Mouse (Mus musculus): ENCODE results near the gene Gm12166.

The Gm12166 gene

DNA sequence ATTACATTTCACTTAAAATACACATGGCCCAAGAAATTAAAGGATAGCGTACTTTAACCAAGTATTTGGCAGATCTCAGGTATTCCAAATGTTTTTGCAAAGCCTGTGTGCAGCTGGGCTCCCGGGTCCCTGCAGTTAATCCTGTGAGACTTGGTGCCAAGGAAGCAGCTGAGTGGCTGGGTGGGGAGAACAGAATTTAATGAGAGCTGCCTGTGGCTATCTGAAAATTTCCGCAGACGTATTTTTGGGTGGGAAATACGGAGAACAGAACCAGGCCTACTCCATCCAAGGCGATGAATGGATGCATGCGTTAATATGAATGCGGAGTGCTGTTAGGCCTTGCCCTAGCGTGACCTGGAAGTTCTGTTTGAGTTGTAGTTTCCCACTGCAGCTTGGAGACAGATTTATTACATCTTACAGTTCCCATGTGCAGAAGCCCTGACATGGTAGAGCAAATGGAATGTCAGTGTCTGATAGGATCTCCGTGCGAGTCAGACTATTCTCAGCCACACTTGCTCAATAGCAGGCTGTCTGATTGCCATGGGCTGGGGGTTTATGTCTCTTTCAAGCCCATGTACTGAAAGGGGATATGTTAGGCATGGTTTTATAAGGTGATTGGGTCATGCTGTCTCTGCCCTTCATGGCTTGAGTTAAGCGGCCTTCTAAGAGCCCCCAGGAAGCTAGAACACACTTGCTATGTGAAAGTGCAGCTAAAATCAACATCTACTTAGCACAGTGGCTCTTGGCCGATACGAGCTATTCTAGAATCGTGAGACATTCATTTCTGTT is 21.1 kb upstream of the Gm12166 start:
- no peak for DNase-seq

DNA sequence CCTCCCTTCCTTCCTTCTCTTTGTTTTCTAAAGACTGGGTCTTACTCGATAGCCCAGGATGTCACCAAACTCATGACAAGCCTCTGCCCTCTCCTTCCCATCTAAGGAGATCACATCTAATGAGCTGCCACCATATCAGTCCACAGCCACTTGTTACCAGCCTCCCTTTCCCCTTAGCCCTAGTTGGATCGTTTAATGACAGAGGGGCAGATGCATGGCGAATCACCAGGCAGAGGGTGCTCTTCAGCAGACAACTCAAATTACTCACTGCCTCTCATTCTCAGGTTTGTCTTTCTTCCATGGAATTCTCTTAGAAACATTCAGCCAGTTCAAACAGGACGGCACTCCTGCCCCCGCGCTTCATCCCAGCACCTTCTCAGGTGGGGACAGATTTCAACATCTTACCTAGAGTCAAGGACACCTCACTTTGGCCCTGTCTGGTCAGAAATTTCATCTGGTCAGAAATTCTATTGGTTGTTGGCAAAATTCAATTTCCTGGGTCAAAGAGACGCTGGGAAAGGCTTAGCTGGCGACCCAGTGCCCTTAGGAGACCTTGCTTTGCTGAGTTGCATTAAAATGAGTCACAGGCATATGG is 20.4 kb upstream of the Gm12166 start:
- no peak for DNase-seq

DNA sequence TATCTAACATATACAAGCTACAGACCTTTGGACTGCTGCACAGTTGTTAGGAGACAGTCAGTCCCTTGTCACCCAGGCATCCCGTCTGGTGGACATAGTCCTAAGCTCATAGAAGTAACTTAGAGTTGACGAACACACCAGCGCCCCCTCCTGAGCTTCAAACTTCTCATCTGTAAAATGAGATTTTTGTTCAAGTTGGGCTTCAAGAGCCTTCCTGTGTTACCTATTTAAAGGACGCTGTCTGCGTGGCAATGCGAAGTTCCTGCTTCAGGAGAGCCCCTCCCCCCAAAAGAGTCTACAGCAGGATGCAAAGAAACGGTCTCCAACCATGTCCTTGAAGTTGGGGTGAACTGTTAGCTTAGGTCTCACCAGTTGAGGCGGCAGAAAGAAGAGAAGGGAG is 18.7 kb upstream of the Gm12166 start:
- DNase-seq = no peak

DNA sequence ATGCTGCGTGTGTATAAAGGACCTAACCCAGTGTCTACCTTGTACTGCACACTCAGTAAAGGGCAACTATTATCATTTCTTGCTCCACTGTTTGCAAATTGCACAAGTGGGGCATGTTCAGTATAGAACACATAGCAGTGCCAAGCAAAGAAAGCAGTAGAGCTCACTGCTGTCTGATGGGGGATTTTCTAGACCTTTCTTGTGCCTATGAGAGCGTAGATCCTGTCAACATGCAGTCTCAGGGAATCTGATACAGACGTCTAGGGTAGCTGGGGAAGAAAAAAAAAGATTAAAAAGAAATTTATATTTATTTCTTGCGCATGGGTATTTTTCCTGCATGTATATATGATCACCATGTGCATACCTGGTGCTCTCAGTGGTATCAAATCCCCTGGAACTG is 18.0 kb upstream of the Gm12166 start:
- no peak for DNase-seq

DNA sequence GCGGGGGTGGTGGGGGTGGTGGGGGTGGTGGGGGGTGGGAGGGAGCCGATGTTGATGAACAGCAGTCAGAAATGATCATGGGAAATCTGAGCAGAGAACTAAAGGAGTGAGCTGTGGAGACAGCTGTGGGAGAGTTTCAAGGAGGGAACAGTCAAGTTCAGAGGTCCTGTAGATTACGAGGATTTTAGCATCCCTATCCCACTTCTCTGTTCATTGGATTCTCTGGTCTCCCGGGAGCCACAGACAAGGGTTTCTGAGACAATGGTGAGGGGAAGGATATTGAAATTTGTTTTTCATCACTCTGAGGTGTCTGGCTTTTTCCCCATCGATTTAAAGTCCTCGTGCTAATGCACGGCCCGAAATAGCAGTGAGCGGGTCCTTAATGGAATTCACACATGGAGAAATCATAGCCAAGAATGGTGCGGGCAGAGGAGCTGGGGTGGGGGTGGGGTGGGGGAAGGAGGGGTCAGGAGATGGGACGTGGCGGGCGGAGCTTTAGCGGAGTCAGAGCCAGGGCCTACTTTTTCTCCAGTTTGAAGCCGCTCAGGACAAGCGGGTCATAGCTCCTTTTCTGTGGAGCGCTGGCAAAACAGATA is 17.4 kb upstream of the Gm12166 start:
- no peak for DNase-seq

DNA sequence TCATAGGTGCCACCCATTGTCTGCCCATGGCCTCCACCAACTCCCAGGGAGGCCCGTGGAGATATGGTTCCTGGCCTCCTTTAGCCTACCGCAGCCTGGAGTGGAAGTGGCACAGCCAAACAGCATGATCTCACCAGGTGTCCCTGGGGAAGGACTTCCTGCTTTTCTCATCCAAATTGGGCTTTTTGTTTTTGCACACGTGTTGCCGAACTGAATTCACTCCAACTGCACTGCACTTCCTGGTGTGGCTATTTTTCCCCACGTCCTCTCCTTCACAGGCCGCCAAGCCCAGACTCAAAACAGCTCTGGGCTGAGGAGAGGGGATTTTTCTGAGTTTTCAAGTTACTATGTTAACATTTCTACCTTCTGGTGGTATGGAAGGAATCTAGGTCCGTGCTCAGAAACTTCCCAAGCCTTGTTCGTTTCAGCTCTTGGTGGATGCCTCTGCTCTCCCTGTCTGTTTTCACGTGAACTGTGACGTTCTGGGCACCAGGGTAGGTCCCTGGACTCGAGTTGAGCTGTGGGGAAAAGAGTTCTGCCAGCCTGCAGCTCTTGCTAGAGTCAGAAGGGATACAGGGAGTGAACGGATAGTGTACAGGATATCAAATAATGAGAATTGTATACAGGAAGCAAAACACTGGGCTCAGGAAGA is 16.8 kb upstream of the Gm12166 start:
- DNase-seq = no peak

DNA sequence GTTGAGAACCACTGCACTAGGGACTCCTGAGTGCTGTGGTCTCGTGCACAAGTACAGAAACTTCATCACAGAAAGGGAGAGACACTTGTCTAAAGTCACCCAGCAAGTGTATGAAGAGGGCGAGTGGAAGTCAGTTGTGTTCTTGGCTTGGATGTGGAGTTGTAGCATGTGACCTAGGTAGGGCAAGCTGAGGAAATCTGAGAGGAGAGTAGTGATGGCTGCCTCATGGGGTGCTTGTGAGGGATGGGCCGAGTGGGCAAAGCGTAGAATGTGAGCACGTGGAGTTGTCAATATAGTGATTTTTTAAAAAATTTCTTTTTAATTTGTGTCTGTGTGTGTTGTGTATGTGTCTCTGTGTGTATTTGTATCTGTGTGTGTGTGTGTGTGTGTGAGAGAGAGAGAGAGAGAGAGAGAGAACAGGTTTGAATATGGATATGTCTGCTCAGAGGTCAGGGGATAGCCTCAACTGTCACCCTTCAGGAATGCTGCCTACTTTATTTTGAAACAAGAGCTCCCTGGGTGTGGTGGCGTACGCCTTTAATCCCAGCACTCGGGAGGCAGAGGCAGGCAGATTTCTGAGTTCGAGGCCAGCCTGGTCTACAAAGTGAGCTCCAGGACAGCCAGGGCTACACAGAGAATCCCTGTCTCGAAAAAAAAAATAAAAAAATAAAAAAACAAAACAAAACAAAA is 15.4 kb upstream of the Gm12166 start:
- DNase-seq = no peak

DNA sequence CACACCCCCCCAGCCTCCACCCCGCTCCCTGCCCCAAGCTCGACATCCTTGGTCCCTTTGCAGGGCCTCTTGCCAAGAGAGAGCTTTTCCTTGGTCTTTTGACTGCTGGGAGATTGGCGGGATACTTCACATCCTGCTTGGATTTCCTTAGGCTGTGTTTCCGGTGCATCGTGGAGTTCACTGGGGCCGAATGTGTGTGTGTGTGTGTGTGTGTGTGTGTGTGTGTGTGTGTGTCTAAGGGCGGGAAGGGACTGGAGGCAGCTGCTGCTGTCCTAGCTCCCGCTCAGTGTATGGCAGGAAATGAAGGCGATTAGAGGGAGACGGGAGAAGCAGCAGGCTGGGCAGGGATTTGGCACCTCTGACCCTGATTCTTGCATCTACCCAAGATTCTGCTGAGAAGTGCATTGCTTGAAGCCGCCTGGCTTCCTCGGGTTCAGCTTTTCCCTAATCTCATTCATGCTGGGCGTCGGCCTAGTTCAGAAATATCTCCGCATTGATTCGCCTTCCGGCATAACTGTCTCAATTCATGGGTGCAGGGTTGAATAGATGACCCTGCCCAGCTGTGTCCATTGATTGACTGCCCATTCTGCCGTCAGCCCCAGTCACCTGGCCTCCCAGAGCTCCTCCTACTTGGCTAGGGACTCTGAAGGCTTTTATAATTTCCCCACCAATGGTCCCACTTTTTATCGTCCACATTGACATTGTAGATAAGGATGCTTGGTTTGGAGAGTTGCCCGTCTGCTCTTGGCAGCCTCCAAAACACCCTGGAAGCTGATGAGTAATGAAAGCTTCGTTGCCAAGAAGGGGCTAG is 13.3 kb upstream of the Gm12166 start:
- DNase-seq = peak; percentile 55 to 60

DNA sequence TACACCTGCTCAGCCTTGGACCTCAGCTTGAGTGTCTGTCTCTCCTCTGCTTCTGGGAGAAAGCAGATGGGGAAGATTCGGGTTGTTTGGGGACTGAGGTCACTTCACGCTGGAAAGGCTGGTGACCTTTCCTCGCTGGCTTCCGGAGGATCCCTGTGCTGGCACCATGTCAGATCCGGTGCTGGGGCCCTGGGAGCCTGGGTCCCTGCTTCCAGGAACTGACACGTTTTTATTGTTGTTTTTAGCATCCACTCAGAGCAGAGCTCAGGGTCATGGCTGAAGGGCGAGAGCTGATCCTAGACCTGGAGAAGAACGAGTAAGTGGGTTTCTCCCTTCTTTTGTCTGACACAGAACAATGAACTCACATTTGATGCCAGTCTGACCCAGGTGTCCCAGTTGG is 12.6 kb upstream of the Gm12166 start:
- peak in 1 of 2 experiments; percentile 29 for DNase-seq

DNA sequence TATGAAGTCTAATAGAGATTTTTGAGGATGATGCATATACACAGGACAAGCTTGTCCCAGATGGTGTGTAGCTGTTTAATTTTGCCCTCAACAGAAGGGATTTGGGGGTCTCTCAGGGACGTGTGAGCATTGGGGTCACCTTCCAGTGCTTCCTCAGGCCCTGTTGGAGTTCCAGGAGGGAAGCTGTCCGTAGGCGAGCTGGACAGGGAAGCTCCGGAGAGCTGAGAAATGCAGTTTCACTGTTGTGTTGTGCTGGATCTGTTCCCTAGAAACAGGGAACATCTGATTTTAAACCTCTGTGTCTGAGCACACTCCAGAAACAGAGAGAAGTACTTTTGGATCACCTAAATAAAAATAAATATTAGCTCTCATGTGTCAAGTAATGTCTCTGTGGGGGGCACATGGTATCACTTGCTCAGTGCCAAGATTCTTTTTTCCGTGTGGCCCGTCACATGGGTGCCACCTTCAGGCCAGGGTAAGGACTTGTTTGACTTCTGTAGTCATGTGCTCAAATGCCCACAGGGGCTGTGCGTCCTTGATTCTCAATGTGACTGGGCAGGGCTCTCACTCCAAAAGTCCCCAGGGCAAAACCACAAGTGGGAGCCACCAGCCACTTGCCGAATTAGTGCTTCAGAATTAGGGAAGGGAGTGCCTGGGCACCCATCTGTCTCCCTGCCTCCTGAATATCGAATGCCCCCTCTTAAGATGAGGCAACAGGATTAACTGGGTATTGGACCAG is 11.0 kb upstream of the Gm12166 start:
- DNase-seq = peak in 1 of 2 experiments; percentile 28

DNA sequence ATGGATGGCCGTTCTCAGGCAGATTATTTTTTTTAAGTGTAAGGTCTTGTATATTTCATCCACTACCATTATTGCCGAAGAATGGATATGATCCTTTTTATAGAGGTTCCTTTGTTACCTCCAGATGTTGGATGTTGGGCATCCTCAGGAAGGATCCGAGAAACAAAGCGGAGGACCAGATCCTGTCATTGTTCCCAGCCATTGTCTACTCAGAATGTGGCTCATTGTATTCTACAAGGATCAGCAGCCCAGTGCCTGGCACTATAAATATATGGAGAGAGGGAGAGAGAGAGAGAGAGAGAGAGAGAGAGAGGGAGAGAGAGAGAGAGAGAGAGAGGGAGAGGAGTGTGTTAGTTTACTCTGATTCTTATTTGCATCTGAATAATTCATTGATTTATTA is 10.4 kb upstream of the Gm12166 start:
- no peak for DNase-seq

DNA sequence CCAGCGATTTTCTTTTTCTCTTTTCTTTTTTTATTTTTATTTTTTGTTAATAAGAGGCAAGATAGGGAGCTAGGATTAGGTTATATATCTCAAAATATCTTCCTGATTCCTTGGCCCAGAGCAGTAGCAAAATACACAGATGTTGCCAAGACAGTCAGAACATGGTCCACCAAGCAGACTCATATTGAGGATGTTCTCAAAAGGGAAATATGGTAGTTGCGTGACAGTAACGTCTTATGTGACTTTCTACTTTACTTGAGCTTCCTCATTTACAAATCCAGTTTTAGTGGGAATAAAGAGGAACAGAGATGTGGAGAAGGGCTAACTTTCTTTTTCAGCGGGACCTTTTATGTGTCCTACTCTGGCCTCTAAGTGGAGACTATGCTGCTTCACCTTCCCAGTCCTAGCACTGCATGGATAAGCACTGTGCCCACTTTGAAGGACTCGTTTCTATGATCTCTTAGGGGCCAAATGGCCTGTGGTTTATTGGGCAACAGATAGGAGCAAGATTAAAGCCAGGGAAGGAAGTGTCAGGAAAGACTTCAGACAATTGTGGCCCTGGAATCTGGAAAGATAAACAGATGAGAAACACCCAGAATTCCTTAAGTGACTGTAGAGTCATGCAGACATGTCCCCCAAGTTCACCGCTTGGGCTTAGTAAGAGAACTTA is 9.8 kb upstream of the Gm12166 start:
- DNase-seq = no peak

DNA sequence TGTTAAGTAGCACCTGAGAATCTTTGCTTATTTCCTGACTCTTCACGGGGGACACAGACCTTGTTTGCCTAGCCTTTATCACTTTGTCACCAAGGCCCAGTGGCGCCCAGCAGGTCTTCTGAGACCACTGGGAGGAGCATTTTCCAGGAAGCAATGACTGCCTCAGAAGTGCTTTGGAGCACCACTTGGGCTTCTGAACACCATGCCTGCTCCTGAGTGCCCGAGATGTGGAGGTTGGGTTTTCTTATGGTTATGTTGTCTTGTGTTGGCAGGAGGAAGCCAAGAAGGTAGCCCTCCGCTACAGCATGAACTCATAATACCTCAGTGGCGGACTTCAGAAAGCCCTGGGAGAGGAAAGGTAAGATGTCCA is 8.5 kb upstream of the Gm12166 start:
- DNase-seq = no peak

DNA sequence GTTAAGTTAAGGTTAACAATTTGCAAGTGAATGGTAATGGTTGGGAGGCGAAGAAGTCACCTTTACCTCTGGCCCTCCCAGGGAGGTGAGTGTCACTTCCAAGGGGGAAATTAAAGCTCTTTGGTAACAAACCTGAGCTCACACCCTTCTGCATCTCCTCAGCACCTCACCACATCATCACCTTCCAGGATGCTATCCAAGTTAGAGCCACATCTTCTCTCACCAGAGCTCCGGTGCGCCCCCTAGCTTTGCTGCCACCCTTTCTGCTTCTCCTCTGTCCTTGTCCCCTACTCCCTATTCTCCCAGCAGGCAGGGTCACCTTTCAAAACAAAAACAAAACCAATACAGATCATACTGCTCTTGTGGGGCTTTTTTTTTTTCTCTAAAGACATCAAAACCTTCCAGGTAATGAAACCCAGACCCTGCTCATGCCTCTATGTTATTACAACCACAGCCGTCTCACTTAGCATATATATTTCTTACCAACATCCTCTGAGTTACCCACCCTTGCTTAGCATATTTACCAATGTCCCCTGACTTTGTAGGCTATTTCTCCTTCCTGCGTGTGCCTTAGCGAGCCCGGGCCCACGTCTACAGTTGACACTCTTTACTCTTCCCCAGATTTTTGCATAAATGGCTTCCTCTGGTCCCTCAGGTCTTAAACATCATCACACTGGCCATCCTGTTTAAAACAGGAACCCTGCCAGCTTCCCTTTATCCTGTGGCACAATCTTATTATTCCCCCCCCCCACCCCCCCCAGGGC is 7.9 kb upstream of the Gm12166 start:
- peak in 1 of 2 experiments; percentile 35 for DNase-seq

DNA sequence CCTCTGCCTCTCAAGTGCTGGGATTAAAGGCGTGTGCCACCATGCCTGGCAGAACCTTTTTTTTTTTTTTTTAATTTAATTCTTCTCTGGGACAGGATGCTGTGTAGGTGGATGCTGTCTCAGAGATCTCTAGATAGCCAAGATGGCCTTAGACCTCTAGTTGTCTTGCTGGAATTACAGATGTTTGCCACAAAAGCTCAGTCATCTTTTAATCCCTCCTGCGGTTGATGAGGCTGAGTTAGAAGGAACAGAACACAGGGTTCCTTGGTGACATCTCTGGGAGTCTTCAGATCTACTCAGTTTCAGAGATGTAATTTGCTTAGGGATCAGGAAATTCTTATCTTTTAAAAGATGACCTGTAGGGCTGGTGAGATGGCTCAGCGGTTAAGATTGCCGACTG is 6.8 kb upstream of the Gm12166 start:
- DNase-seq = no peak

DNA sequence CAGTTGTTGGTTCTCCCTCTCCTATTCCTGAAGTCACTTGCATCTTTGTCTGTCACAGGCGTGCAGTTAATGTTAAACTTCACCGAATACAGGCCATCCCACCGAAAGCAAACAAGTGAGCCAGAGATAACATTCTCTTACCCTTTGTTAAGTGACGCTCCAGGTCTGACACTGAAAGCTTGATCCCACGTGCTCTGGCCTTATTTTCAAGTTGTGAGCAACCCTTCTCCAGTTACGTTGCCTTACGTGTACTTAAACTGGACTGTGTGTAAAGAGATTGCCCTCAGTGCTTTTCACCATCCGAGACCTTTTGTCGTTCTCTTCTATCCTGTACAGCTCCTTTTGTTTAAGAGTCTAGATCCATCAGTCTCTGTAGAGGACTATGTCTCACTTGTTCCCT is 5.9 kb upstream of the Gm12166 start:
- DNase-seq = no peak

DNA sequence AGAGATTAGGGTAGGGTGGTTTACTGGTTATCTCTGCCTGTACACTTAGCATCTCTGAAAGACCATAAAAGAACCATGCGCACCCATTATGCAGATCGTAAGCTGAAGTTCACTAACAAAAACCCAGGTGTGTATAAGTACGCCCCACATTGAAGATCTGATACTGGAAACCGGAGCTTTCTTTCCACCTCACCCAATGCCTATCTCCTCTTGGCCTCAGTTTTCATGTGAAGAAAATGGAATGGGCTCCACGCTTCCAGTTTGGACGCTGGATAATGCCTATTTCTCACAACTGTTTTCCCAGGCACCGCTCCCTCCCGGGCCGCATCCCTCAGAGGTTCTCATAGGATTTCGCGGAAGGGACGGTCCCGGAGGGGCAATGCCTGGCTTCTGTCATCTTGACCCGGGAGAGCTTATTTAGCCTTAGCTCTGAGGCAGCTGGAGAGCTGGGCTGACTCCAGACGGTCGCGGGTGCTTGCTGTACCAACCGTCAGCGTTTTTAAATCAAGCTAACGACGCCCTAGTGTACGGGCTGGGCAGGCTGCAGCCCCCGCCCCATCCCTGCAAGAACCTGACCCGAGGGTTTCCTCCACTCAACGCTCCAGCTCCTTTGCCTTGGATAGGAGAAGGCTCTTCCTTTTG is 4.8 kb upstream of the Gm12166 start:
- peak; percentile 24 to 41 for DNase-seq

DNA sequence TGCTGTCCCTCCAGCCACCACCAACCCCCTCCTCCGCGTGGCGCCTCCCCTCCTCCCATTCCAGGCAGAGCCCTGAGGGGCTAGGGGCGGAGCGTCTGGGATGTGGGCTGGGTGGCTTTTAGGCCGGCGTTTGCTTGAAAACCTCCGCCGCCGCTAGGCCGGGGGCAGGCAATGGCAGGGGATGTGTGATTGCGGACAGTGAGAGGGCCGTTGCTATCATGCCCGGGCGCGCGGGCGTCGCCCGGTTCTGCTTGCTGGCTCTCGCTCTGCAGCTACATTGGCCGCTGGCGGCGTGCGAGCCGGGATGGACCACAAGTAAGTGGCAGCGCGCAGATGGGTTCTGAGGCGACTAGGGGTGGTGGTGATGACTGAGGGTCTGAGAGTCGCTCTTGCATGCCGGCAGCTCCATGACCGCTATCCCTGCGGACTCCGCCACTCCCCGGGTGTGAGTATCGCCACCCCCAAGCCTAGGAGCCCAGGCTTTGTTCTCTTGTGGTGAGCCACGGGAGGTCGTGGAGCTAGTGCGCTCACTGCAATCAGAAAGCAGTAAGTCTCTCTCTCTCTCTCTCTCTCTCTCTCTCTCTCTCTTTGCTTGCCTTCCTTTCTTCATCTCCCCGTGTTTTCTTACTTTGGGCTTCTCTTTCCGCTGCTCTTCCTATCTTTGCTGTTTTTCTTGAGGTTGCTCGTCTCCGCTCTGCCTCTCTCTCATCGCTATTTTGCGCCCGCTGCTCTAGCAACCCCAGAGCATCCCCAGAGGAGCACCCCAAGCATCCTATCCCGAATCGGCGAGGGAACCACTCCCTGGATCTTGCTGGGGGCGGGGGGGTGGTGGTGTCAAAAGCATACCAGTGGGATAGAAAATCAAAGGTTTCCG is 4.0 kb upstream of the Gm12166 start, which contains the start of gene Adam19:
Gene Adam19, plus strand, starts transcription at position 97 of the 874 bp plus-strand sequence.
- peak; percentile 70 to 76 for DNase-seq

Measured in cerebellum, postnatal 36 days (tissue).